In the genomic region with DNA sequence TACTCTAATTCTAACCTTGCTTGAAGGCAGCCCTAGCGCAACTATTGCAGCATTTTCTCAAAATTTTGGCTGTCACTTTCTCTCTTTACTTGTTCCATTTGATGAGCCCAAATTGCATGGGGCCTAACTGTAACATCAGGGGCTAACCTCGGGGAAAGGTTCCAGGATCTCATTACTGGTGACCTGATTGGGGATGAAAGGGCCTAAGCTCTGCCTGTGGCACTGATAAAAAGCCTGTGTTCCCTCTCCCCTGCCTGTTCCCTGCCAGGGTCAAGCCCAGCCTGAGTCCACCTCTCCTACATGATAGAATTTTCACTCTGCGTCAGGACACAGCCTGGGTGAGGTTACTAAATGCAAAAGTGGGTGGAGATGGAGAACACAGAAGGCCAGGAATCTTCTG, we compare ENCODE assay signal across 15 mouse cellular contexts. TPM values are rescaled to one million over a fixed set of nuclear protein-coding genes. Genes with fewer than 3 reads are reported as not detected.
"Had no signal": no experiment of that assay in that cellular context is flagged by ENCODE, and none has a peak within 500 bp of the region (broad histone marks: within the 10 kb centered on the region; RNA-seq: fewer than 3 reads in every experiment).

No protein-coding gene starts in this region.

- ATAC-seq: liver, embryonic 12.5 days had no signal

- DNase-seq: lung, adult 18-20 months; lung, embryonic 14.5 days; lung, postnatal 10 days; midbrain, embryonic 14.5 days; right cerebral cortex, adult 18-20 months; right cerebral cortex, postnatal 25 days; right cerebral cortex, postnatal 4 days; spleen, adult 18-20 months; thymus, adult 18-20 months; thymus, postnatal 14 days; thymus, postnatal 36 days had no signal

RNA-seq across cellular contexts. Expression of a gene that starts 47.1 kb away (rescaled TPM):
- total RNA-seq: liver, adult 2 months; megakaryocyte progenitor cell, adult 5-6 weeks; megakaryocyte-erythroid progenitor cell, adult 5-6 weeks had no signal
